Mouse (Mus musculus) megakaryocyte, embryonic 14.5 days (primary cell): ENCODE measurements around the gene Dapk2. TPM values are rescaled to one million over a fixed set of nuclear protein-coding genes. Genes with fewer than 3 reads are reported as not detected.

Experiments
- H3K27me3 ChIP-seq: replicated peaks from 2 replicates; pipeline ENCODE3; 2012; ENCODE audit warnings: inconsistent platforms
- H3K36me3 ChIP-seq: replicated peaks from 2 replicates; pipeline ENCODE3; 2012; ENCODE audit warnings: low read length, inconsistent platforms, mixed read lengths
- H3K4me1 ChIP-seq: 2 replicates; pipeline ENCODE4 v1.6.1; 2012; ENCODE audit warnings: inconsistent platforms
- H3K4me3 ChIP-seq: replicated peaks from 2 replicates; pipeline ENCODE3; 2012; ENCODE audit warnings: moderate library complexity, mild to moderate bottlenecking, inconsistent platforms
- H3K9me3 ChIP-seq: 2 replicates; pipeline ENCODE4 v1.6.1; 2012; ENCODE audit warnings: inconsistent platforms
- FLI1 ChIP-seq: IDR thresholded peaks from 2 replicates; pipeline ENCODE4 v1.6.1; 2012; ENCODE audit warnings: low read length, inconsistent platforms, mixed read lengths
- GATA1 ChIP-seq: IDR thresholded peaks from 3 replicates; pipeline ENCODE4 v1.6.1; 2012; ENCODE audit warnings: mixed read lengths, low read length, inconsistent platforms, borderline replicate concordance
- polyA plus RNA-seq: library from polyadenylated mRNA; stranded (reverse); fragments of >175 nt; gene quantifications from 2 replicates; pipeline ENCODE4 v1.2.3, GENCODE M21; 2012; ENCODE audit warnings: low replicate concordance; ENCODE audit not compliant: insufficient read depth

The Dapk2 gene
- polyA plus RNA-seq, 1 experiment, result 1.2 TPM

- Histone ChIP-seq H3K9me3 (peaks cover 9% of the 10 kb centered on the region), H3K4me3 (peak overlapping the region; percentile 74), H3K36me3 (peaks cover 14% of the 10 kb centered on the region), H3K4me1 (peaks cover 72% of the 10 kb centered on the region), H3K27me3 (no peaks in the 10 kb centered on the region)
- TF ChIP-seq GATA1 (peak; percentile 98), FLI1 (no peak)
Measured at GRCm38 (mm10) chr9:66294980-66295410, 137.0 kb downstream of the Dapk2 start.

DNA sequence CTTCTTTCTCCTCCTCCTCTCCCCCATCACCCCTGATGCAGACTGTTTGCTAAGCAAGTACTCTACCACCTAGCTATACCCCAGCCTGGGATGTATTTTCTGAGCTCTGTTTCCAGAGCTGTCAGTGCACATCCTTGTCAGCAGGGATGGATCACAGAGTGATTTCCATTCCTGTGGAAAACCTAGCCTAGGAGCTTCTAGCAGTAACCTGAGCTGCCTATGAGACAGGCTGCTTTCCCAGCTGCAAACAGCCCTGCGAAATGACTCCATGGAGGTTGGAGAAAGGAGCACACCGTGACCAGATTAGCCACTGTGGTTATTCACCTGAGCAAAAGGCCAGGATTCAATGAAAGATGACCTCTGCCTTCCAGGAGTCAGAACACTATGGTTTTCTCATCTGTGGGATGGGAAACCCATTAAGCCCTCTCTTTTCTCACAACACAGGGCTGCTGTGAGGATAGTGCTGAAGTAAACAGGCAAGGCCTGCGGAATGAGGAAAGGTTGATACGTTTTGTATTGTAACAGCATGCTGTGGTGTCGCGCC, 137.6 kb downstream of the Dapk2 start:
- no peaks in the 10 kb centered on the region for H3K27me3 ChIP-seq
- H3K9me3 ChIP-seq, result peaks cover 9% of the 10 kb centered on the region
- H3K36me3 ChIP-seq, result peaks cover 14% of the 10 kb centered on the region
- peak overlapping the region; percentile 74 for H3K4me3 ChIP-seq
- H3K4me1 ChIP-seq, result peaks cover 72% of the 10 kb centered on the region
- TF ChIP-seq GATA1, result no peak

GRCm38 (mm10) chr9:66298783-66299182, 140.8 kb downstream of the Dapk2 start:
- TF ChIP-seq FLI1, result no peak
- TF ChIP-seq GATA1, result no peak
- Histone ChIP-seq H3K4me3 (no peak overlapping the region), H3K4me1 (peaks cover 77% of the 10 kb centered on the region), H3K36me3 (peaks cover 14% of the 10 kb centered on the region), H3K9me3 (peaks cover 9% of the 10 kb centered on the region), H3K27me3 (no peaks in the 10 kb centered on the region)

DNA sequence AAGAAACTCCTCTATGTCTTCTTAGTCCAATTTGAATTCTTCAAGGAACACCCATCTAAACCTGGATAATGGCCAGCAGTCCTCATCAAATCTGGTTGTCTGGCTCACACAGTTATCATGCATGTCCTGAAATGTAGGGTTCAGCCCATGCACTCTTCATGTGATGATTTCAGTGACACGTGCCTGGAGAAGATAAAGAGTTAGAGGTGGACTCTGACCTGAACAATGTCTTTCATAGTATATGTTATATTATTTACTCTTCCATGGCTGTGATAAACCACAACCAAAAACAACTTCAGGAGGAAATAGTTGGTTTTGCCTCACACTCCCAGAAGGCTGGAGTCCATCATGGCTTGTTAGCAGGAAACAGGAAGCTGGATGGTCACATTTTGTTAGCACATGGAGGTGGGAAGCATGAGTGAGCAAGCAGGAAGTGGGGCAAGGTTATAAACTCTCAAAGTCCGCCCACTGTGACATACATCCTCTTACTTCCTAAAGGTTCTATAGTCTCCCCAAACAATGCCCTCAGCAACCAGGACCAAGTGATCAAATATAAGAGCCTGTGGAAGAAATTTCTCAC, 142.5 kb downstream of the Dapk2 start:
- TF ChIP-seq FLI1, result no peak
- H3K9me3 ChIP-seq, result peaks cover 9% of the 10 kb centered on the region
- H3K4me1 ChIP-seq, result peaks cover 76% of the 10 kb centered on the region
- H3K4me3 ChIP-seq, result no peak overlapping the region
- peaks cover 14% of the 10 kb centered on the region for H3K36me3 ChIP-seq
- H3K27me3 ChIP-seq, result no peaks in the 10 kb centered on the region

- peaks cover 1% of the 10 kb centered on the region for H3K36me3 ChIP-seq
- peaks cover 2% of the 10 kb centered on the region for H3K27me3 ChIP-seq
- no peaks in the 10 kb centered on the region for H3K9me3 ChIP-seq
- no peak for TF ChIP-seq GATA1
- TF ChIP-seq FLI1, result no peak
- peaks cover 62% of the 10 kb centered on the region for H3K4me1 ChIP-seq
- peak overlapping the region; percentile 93 for H3K4me3 ChIP-seq
Measured at GRCm38 (mm10) chr9:66304320-66305090, 146.5 kb downstream of the Dapk2 start.

- peak overlapping the region; percentile 93 for H3K4me3 ChIP-seq
- H3K36me3 ChIP-seq, result no peaks in the 10 kb centered on the region
- H3K4me1 ChIP-seq, result peaks cover 52% of the 10 kb centered on the region
- peaks cover 2% of the 10 kb centered on the region for H3K27me3 ChIP-seq
- H3K9me3 ChIP-seq, result no peaks in the 10 kb centered on the region
- TF ChIP-seq FLI1 (no peak), GATA1 (no peak)
Measured at GRCm38 (mm10) chr9:66305121-66306112, 147.4 kb downstream of the Dapk2 start.

- Histone ChIP-seq H3K9me3 (no peaks in the 10 kb centered on the region), H3K4me3 (no peak overlapping the region), H3K36me3 (no peaks in the 10 kb centered on the region), H3K27me3 (peaks cover 2% of the 10 kb centered on the region), H3K4me1 (peaks cover 48% of the 10 kb centered on the region)
- no peak for TF ChIP-seq FLI1
- no peak for TF ChIP-seq GATA1
Measured at GRCm38 (mm10) chr9:66306414-66306813, 148.4 kb downstream of the Dapk2 start.

DNA sequence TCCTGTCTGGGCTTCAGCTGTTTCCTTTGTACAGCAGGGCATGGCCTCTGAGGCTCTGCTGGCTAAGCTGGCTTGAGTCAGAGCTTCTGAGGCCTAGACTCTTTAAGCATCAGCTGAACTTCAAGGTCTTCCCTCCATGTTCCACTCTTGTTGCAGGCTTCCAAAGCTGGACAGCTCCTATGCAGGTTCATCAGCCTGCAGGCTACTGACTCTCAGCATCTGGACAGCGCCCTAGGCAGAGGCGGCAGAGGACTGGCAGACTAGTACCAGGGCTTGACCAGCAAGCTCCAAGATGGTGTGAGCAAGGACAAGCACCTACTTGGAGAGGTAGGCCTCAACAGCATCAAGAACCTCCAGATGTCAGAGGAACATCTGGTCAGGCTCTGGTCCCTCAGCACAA, 149.3 kb downstream of the Dapk2 start:
- peaks cover 52% of the 10 kb centered on the region for H3K4me1 ChIP-seq
- H3K27me3 ChIP-seq, result peaks cover 2% of the 10 kb centered on the region
- H3K36me3 ChIP-seq, result no peaks in the 10 kb centered on the region
- H3K4me3 ChIP-seq, result no peak overlapping the region
- H3K9me3 ChIP-seq, result no peaks in the 10 kb centered on the region
- TF ChIP-seq GATA1 (no peak), FLI1 (no peak)

DNA sequence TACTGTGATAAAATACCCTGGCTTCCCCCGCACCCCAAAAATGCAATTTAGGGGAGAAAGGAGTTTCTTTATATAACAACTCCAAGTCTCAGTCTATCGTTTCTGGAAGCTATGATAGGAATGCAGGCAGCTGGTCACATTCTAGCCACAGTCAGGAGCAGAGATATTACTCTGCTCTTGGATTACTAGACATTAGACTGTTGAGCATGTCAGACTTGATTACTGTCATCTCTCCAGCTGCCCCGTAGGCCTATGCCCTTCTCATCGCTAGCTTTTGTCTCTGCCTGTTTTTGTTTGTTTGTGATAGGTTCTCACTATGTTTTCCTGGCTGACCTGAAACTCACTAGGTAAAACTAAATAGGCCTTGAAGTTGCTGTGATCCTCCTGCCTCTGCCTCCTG, 150.7 kb downstream of the Dapk2 start:
- TF ChIP-seq FLI1 (no peak), GATA1 (no peak)
- H3K36me3 ChIP-seq, result no peaks in the 10 kb centered on the region
- H3K9me3 ChIP-seq, result no peaks in the 10 kb centered on the region
- H3K4me1 ChIP-seq, result peaks cover 45% of the 10 kb centered on the region
- no peak overlapping the region for H3K4me3 ChIP-seq
- H3K27me3 ChIP-seq, result peaks cover 6% of the 10 kb centered on the region
